Mouse (Mus musculus): ENCODE data around the gene Gstm1. TPM values are rescaled to one million over a fixed set of nuclear protein-coding genes. Genes with fewer than 3 reads are reported as not detected.

Gstm1 gene
- polyA plus RNA-seq, 1 experiment from 2014 or later: 72.1 TPM

DNA sequence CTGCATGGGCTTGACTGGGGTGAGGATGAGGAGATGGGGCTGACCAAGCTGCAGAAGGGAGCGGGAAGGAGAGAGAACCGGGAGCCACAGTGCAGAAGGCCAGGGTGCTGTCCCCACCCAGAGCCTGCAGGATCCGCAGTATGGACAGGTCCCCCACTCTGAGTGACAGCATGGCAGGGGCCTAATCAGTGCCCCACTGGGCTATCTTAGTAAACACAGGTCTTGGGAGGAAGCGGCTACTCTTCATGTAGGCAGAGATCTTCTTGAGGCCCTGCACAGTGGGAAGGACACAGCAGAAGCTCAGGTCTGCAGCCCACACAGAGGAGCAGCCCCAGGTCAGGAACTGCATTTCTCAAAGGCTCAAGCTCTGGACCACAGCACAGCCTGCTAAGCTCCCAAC, 53.7 kb downstream of the Gstm1 start:
- no peaks in the 10 kb centered on the region for H3K9me3 ChIP-seq (replicated peaks)
- no peak overlapping the region for H3K9ac ChIP-seq
- no peak for ATAC-seq (replicated peaks; ENCODE audit: insufficient number of reproducible peaks, insufficient read depth, low FRiP score, low read depth)
- H3K27ac ChIP-seq: no peak overlapping the region
- no peaks in the 10 kb centered on the region for H3K4me1 ChIP-seq (replicated peaks)
- H3K4me3 ChIP-seq: no peak overlapping the region
- H3K4me2 ChIP-seq: no peak overlapping the region
- H3K36me3 ChIP-seq: no peaks in the 10 kb centered on the region
- 79% methylated on average over 4 of the region's 4 CpGs for WGBS
- peaks cover 2% of the 10 kb centered on the region; the same call in 1 of the 2 replicates for H3K27me3 ChIP-seq

Other genes with a start within 250 kb of the Gstm1 start
- not detected in 2 replicates for gene Eps8l3, start 140.7 kb downstream of the Gstm1 start, polyA plus RNA-seq (2015; fragmentation: Nextera tagmentation; extraction: Ambion mirVana)
- gene Gstm5, start 122.2 kb downstream of the Gstm1 start, polyA plus RNA-seq (2015; fragmentation: Nextera tagmentation; extraction: Ambion mirVana): 111 and 122 TPM in 2 replicates
- gene Gstm7, start 86.2 kb downstream of the Gstm1 start, polyA plus RNA-seq (2015; fragmentation: Nextera tagmentation; extraction: Ambion mirVana): 22.1 and 23.1 TPM in 2 replicates
- gene Gstm6, start 74.2 kb downstream of the Gstm1 start, polyA plus RNA-seq (2015; fragmentation: Nextera tagmentation; extraction: Ambion mirVana): 10.4 TPM in 2 replicates
- 0.30 TPM in 1 of 2 replicates, not detected in the other for gene Gstm3, start 48.7 kb downstream of the Gstm1 start, polyA plus RNA-seq (2015; fragmentation: Nextera tagmentation; extraction: Ambion mirVana)
- gene Gstm2, start 31.5 kb downstream of the Gstm1 start, polyA plus RNA-seq (2015; fragmentation: Nextera tagmentation; extraction: Ambion mirVana): 71.9 and 82.1 TPM in 2 replicates
- gene Gstm4, start 26.9 kb upstream of the Gstm1 start, polyA plus RNA-seq (2015; fragmentation: Nextera tagmentation; extraction: Ambion mirVana): 12.9 and 16.0 TPM in 2 replicates
- 22.5 and 31.4 TPM in 2 replicates for gene Ampd2, start 68.7 kb upstream of the Gstm1 start, polyA plus RNA-seq (2015; fragmentation: Nextera tagmentation; extraction: Ambion mirVana)
- gene Gnat2, start 74.8 kb upstream of the Gstm1 start, polyA plus RNA-seq (2015; fragmentation: Nextera tagmentation; extraction: Ambion mirVana): 0.74 and 1.1 TPM in 2 replicates
- gene Gnai3, start 128.2 kb upstream of the Gstm1 start, polyA plus RNA-seq (2015; fragmentation: Nextera tagmentation; extraction: Ambion mirVana): 65.9 and 80.3 TPM in 2 replicates
- 0.05 and 0.16 TPM in 2 replicates for gene Gpr61, start 136.9 kb upstream of the Gstm1 start, polyA plus RNA-seq (2015; fragmentation: Nextera tagmentation; extraction: Ambion mirVana)
- 3.0 and 3.2 TPM in 2 replicates for gene Amigo1, start 168.4 kb upstream of the Gstm1 start, polyA plus RNA-seq (2015; fragmentation: Nextera tagmentation; extraction: Ambion mirVana)
- gene Cyb561d1, start 183.2 kb upstream of the Gstm1 start, polyA plus RNA-seq (2015; fragmentation: Nextera tagmentation; extraction: Ambion mirVana): 2.7 and 3.8 TPM in 2 replicates
- 5.8 and 9.0 TPM in 2 replicates for gene Atxn7l2, start 193.0 kb upstream of the Gstm1 start, polyA plus RNA-seq (2015; fragmentation: Nextera tagmentation; extraction: Ambion mirVana)
- 2.0 and 2.2 TPM in 2 replicates for gene Sypl2, start 208.7 kb upstream of the Gstm1 start, polyA plus RNA-seq (2015; fragmentation: Nextera tagmentation; extraction: Ambion mirVana)
- 174 and 197 TPM in 2 replicates for gene Psma5, start 239.0 kb upstream of the Gstm1 start, polyA plus RNA-seq (2015; fragmentation: Nextera tagmentation; extraction: Ambion mirVana)